Mouse (Mus musculus): ENCODE data around the gene Lefty1.

- TF ChIP-seq CTCF (IDR thresholded peaks at IDR 0.05; ENCODE audit: low read depth, low read length) (no peak), POLR2A (IDR thresholded peaks at IDR 0.05; ENCODE audit: extremely low read depth, insufficient read depth, low read length) (no peak)
Measured at GRCm38 (mm10) chr1:180941726-180942125, 6.9 kb downstream of the Lefty1 start.
